Mouse (Mus musculus) limb, embryonic 10.5 days (tissue): Measurements from ENCODE around the gene Trabd2b. TPM values are rescaled to one million over a fixed set of nuclear protein-coding genes. Genes with fewer than 3 reads are reported as not detected.

Experiments
- DNase-seq: peaks from one replicate; pipeline ENCODE4 v3.0.0-alpha.2; 2017; ENCODE audit warnings: low spot score
- H3K27ac ChIP-seq: fragments of 300-500 bp; sonication (generic); 2 replicates; pipeline ENCODE4 v1.5.1; 2016; ENCODE audit warnings: mild to moderate bottlenecking
- H3K27me3 ChIP-seq: fragments of 300-500 bp; sonication (generic); 2 replicates; pipeline ENCODE4 v1.6.1; 2016; ENCODE audit warnings: low read depth, mild to moderate bottlenecking; ENCODE audit not compliant: poor library complexity, severe bottlenecking
- H3K36me3 ChIP-seq: fragments of 300-500 bp; sonication (generic); 2 replicates; pipeline ENCODE4 v1.6.1; 2016; ENCODE audit warnings: mild to moderate bottlenecking, moderate library complexity
- H3K4me1 ChIP-seq: fragments of 300-500 bp; sonication (generic); 2 replicates; pipeline ENCODE4 v1.6.1; 2016
- H3K4me3 ChIP-seq: fragments of 300-500 bp; sonication (generic); 2 replicates; pipeline ENCODE4 v1.5.1; 2016; ENCODE audit warnings: mild to moderate bottlenecking, moderate library complexity
- H3K9me3 ChIP-seq: fragments of 300-500 bp; sonication (generic); replicated peaks from 2 replicates; pipeline ENCODE4 v1.6.1; 2016; ENCODE audit warnings: mild to moderate bottlenecking
- WGBS: fragments of 180-500 bp; shearing (Covaris S2); methylation state at CpG from one replicate; pipeline ENCODE4 v1.1.7; 2016; 5-methylcytosine and 5-hydroxymethylcytosine counted together
- polyA plus RNA-seq: library from polyadenylated mRNA; unstranded; fragments of >200 nt; fragmentation: Nextera tagmentation; extraction: Ambion mirVana; gene quantifications from 2 replicates; pipeline ENCODE4 v1.2.1, GENCODE M21; 2016

Trabd2b gene
- 0.34 and 0.56 TPM in 2 replicates for polyA plus RNA-seq

- Histone ChIP-seq H3K27ac (peak within 1 kb of the TSS; percentile 88), H3K27me3 (peaks cover 82% of the 10 kb centered on the region), H3K4me1 (peaks cover 47% of the 10 kb centered on the region), H3K36me3 (no peaks in the 10 kb centered on the region), H3K4me3 (peak within 1 kb of the TSS; percentile 83), H3K9me3 (no peaks in the 10 kb centered on the region)
- DNase-seq: peak; percentile 69
- WGBS: under 1% methylated on average over 61 of the region's 61 CpGs
Observed at GRCm38 (mm10) chr4:114406355-114407101, at the start of gene Trabd2b. Gene Trabd2b, plus strand, starts transcription at chr4:114406724.

DNA sequence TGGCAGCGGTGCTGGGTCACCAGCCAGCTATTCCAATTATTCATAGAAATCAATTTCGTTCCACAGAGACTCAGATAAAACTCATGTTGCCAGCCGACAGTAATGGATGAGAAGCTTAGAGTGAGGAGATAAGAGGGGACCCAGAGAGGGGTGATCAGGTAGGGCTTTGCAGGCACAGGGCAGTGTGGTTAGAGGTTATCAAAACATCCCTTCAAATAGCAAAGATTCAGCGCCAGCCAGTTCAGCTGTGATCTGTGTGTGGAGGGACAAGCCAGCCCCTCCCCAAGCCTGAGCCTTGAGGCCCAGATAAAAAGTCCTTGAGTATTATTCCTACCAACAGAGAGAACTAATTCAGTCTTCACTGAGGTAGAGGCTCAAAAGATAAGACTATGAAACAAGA lies 49.1 kb upstream of the Trabd2b start:
- H3K27ac ChIP-seq: no peak overlapping the region
- H3K36me3 ChIP-seq: no peaks in the 10 kb centered on the region
- peaks cover 21% of the 10 kb centered on the region for H3K27me3 ChIP-seq
- no peak overlapping the region for H3K4me3 ChIP-seq
- no peaks in the 10 kb centered on the region for H3K9me3 ChIP-seq
- DNase-seq: no peak
- WGBS: 53% methylated on average over 4 of the region's 4 CpGs
- no peaks in the 10 kb centered on the region for H3K4me1 ChIP-seq

GRCm38 (mm10) chr4:114358874-114359273 lies 47.6 kb upstream of the Trabd2b start:
- WGBS: 85% methylated on average over 2 of the region's 2 CpGs
- no peak for DNase-seq

GRCm38 (mm10) chr4:114359818-114360217 lies 46.7 kb upstream of the Trabd2b start:
- no peaks in the 10 kb centered on the region for H3K9me3 ChIP-seq
- H3K27me3 ChIP-seq: peaks cover 15% of the 10 kb centered on the region; the same call in 1 of the 2 replicates
- H3K4me1 ChIP-seq: no peaks in the 10 kb centered on the region
- H3K4me3 ChIP-seq: no peak overlapping the region
- no peaks in the 10 kb centered on the region for H3K36me3 ChIP-seq
- no peak for DNase-seq
- 94% methylated on average over 1 of the region's 1 CpGs for WGBS
- H3K27ac ChIP-seq: no peak overlapping the region

More at GRCm38 (mm10) chr4:114358874-114359273, 47.6 kb upstream of the Trabd2b start:
- Histone ChIP-seq H3K4me1 (no peaks in the 10 kb centered on the region), H3K36me3 (no peaks in the 10 kb centered on the region), H3K27ac (no peak overlapping the region), H3K27me3 (peaks cover 15% of the 10 kb centered on the region; the same call in 1 of the 2 replicates), H3K4me3 (no peak overlapping the region), H3K9me3 (no peaks in the 10 kb centered on the region)

- 84% methylated on average over 2 of the region's 2 CpGs for WGBS
- no peaks in the 10 kb centered on the region for H3K9me3 ChIP-seq
Observed at GRCm38 (mm10) chr4:114361336-114361735, 45.2 kb upstream of the Trabd2b start.

DNA sequence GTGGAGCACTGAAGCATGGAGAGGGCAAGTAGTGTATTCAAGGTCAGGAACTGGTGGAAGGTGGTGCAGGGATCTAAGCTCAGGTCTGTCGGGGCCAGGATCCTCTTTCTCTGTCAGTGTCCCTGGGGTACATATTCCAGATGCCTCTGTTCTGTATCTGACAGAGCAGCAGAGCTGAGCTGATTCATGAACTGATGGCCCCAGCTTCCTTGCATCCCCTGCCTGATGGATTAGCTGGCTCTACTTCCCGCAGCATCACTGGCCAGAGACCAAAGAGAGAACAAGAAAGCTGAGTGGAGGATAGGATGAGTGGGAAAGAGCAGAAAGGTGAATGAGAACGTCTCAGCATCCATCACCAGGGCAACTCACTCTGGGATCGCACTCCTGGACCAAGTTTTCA lies 41.5 kb upstream of the Trabd2b start:
- 64% methylated on average over 4 of the region's 4 CpGs for WGBS
- H3K27me3 ChIP-seq: peaks cover 34% of the 10 kb centered on the region; the same call in 1 of the 2 replicates

More at GRCm38 (mm10) chr4:114361336-114361735, 45.2 kb upstream of the Trabd2b start:
- Histone ChIP-seq H3K4me3 (no peak overlapping the region), H3K27me3 (peaks cover 20% of the 10 kb centered on the region; the same call in 1 of the 2 replicates), H3K4me1 (no peaks in the 10 kb centered on the region), H3K27ac (no peak overlapping the region), H3K36me3 (no peaks in the 10 kb centered on the region)
- DNase-seq: no peak

DNA sequence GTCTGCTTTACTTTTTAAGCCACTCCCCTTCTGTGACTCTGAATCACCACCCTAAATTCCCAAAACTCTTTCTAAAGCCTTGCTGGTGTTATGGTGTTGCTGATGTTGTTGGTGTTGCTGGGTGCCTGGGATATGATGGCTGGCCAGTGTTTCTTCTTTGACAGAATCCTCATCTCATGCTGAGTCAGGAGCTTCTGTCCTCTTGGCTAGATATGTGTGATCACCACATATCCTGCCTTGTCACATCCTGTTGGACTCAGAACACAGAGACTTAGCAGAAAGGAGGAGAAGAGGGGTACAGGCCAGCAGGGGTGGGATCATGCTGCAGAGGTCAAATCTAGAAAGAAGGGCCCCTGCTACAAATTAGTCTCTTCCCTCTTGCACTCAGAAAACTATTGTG lies 40.9 kb upstream of the Trabd2b start:
- no peak overlapping the region for H3K27ac ChIP-seq
- DNase-seq: no peak
- H3K4me1 ChIP-seq: no peaks in the 10 kb centered on the region
- no peaks in the 10 kb centered on the region for H3K36me3 ChIP-seq
- peaks cover 34% of the 10 kb centered on the region; the same call in 1 of the 2 replicates for H3K27me3 ChIP-seq
- H3K4me3 ChIP-seq: no peak overlapping the region
- no peaks in the 10 kb centered on the region for H3K9me3 ChIP-seq

More for the DNA sequence above, 41.5 kb upstream of the Trabd2b start:
- no peaks in the 10 kb centered on the region for H3K4me1 ChIP-seq
- H3K27ac ChIP-seq: no peak overlapping the region
- no peak overlapping the region for H3K4me3 ChIP-seq
- DNase-seq: no peak
- H3K9me3 ChIP-seq: no peaks in the 10 kb centered on the region
- H3K36me3 ChIP-seq: no peaks in the 10 kb centered on the region

- no peaks in the 10 kb centered on the region for H3K4me1 ChIP-seq
- no peak overlapping the region for H3K4me3 ChIP-seq
- 65% methylated on average over 2 of the region's 2 CpGs for WGBS
- H3K36me3 ChIP-seq: no peaks in the 10 kb centered on the region
- no peak for DNase-seq
- peaks cover 34% of the 10 kb centered on the region; the same call in 1 of the 2 replicates for H3K27me3 ChIP-seq
- no peaks in the 10 kb centered on the region for H3K9me3 ChIP-seq
- no peak overlapping the region for H3K27ac ChIP-seq
Observed at GRCm38 (mm10) chr4:114367005-114367404, 39.5 kb upstream of the Trabd2b start.

DNA sequence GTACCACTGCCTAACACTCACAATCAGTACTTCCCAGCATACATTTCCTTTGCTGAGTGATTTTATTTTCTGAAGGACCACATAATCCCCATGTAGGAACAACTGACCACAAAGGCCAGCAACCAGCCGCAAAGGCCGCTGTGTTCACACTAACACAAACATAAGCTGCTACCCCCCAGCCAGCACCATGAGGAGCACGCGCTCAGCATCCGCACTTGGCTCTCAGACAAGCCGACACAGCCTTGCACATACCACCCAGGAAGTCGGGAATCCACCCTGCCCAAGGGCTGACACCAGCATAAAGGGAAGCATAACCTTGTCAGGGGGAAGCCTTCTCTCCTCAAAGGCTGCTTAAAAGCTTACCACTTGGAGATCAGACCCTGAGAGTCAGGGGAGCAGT lies 38.7 kb upstream of the Trabd2b start:
- peaks cover 34% of the 10 kb centered on the region; the same call in 1 of the 2 replicates for H3K27me3 ChIP-seq
- no peak overlapping the region for H3K4me3 ChIP-seq
- no peaks in the 10 kb centered on the region for H3K36me3 ChIP-seq
- no peak for DNase-seq
- 0 out of 2 replicates have a peak, but pooled peaks cover 3% of the 10 kb centered on the region for H3K4me1 ChIP-seq
- WGBS: 69% methylated on average over 7 of the region's 7 CpGs
- H3K9me3 ChIP-seq: no peaks in the 10 kb centered on the region
- H3K27ac ChIP-seq: no peak overlapping the region

DNA sequence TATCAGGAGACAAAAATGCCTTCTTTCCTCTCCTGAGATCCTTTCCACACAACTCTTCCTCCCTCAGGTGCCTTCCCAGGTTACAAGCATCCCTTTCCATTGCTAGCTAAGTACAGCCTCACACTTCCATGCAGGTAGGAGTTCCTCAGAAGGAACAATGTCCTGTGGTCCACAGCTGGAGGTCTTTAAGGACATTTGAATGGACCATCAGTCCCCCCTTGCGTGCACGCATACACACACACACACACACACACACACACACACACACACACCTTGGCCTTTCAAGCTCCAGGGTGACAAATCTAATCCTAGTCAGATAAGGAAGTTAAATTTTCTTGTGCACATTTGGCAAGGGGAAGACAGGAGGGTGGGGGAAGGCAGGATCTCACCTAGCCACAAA lies 36.9 kb upstream of the Trabd2b start:
- no peak for DNase-seq
- Histone ChIP-seq H3K9me3 (no peaks in the 10 kb centered on the region), H3K4me3 (no peak overlapping the region), H3K4me1 (0 out of 2 replicates have a peak, but pooled peaks cover 4% of the 10 kb centered on the region), H3K27ac (no peak overlapping the region), H3K27me3 (peaks cover 34% of the 10 kb centered on the region; the same call in 1 of the 2 replicates), H3K36me3 (no peaks in the 10 kb centered on the region)
- WGBS: 78% methylated on average over 2 of the region's 2 CpGs

DNA sequence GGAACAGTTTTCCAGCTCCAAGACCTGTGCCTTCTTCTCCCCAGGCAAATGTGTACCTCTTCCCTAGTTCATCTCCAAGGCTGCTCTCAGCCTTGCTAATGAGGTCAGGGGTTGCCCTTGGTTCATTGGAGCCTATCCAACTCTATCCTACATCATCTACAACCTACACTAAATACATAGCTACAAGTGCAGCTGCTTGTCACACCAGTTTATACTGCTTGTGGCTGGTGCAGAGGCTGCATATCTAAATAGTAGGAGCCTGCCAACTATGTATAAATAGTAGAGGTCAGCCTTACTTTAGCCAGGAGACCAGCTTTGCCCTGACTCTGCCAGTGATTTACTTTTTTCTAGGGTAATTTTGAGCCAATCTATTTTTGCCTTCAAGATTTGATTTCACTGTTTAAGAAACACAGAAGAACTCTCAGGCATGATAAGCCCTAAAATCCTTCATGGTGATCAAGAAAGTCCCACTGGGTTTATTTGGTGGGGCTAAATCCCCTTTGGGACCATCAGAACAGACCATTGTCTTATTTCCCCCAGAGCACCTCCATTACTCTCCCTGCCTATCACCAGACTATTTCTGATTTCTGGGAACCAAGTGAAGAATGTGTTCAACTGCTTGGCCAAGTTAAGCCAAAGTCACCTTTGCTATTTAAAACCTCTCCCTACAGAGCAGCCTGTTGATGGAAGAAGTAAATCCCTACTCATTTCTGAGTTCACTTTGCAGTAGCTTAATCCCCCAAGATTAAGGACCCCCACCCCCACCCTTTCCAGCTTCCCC lies 35.4 kb upstream of the Trabd2b start:
- no peaks in the 10 kb centered on the region for H3K36me3 ChIP-seq
- no peak for DNase-seq
- H3K27me3 ChIP-seq: peaks cover 29% of the 10 kb centered on the region; the same call in 1 of the 2 replicates
- no peak overlapping the region for H3K4me3 ChIP-seq
- H3K4me1 ChIP-seq: 0 out of 2 replicates have a peak, but pooled peaks cover 4% of the 10 kb centered on the region
- no peak overlapping the region for H3K27ac ChIP-seq
- H3K9me3 ChIP-seq: no peaks in the 10 kb centered on the region

DNA sequence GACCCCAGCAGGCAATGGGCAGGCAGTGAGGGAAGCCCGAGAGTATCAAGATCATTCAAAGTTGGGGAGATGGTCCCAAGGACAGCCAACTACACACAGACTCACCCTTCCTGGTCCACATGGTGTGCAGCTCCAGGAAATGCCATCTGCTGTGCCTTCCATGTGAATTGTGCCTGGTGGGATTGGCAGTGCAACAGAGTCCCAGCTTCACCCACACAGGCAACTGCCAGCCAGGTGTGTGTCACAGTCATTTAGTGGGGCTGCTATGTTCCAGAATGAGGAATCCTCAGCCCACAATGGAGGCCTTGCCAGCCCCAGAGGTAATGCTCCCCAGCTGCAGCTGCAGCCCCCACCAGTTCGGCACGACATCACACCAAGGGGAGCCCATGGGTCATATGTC lies 33.8 kb upstream of the Trabd2b start:
- H3K36me3 ChIP-seq: no peaks in the 10 kb centered on the region
- H3K27me3 ChIP-seq: peaks cover 28% of the 10 kb centered on the region; the same call in 1 of the 2 replicates
- peaks cover 9% of the 10 kb centered on the region for H3K4me1 ChIP-seq
- no peak for DNase-seq
- H3K9me3 ChIP-seq: no peaks in the 10 kb centered on the region
- H3K27ac ChIP-seq: no peak overlapping the region
- no peak overlapping the region for H3K4me3 ChIP-seq
- 87% methylated on average over 3 of the region's 3 CpGs for WGBS

GRCm38 (mm10) chr4:114374330-114374729 lies 32.2 kb upstream of the Trabd2b start:
- Histone ChIP-seq H3K27me3 (peaks cover 17% of the 10 kb centered on the region; the same call in 1 of the 2 replicates), H3K9me3 (no peaks in the 10 kb centered on the region), H3K27ac (no peak overlapping the region), H3K4me3 (no peak overlapping the region), H3K36me3 (no peaks in the 10 kb centered on the region), H3K4me1 (peaks cover 18% of the 10 kb centered on the region)
- 91% methylated on average over 1 of the region's 1 CpGs for WGBS
- no peak for DNase-seq
